Mouse (Mus musculus) lung, adult 2 months (tissue): ENCODE results near the gene Nme3.

Source experiments
- CTCF ChIP-seq: fragments of 200-500 bp; IDR thresholded peaks from 2 replicates; pipeline ENCODE4 v1.5.1; 2011; ENCODE audit warnings: mild to moderate bottlenecking, low read length, control low read depth; ENCODE audit not compliant: insufficient read depth
- POLR2A ChIP-seq: fragments of 200-500 bp; IDR thresholded peaks from 2 replicates; pipeline ENCODE4 v1.6.1; 2011; ENCODE audit warnings: low read depth, mild to moderate bottlenecking, control low read depth, low read length, borderline replicate concordance; ENCODE audit errors: extremely low read depth

GRCm38 (mm10) chr17:24861785-24862184, 34.5 kb upstream of the Nme3 start:
- TF ChIP-seq CTCF (no peak), POLR2A (no peak)
